Mouse (Mus musculus): ENCODE data around the gene Col6a6.

DNA sequence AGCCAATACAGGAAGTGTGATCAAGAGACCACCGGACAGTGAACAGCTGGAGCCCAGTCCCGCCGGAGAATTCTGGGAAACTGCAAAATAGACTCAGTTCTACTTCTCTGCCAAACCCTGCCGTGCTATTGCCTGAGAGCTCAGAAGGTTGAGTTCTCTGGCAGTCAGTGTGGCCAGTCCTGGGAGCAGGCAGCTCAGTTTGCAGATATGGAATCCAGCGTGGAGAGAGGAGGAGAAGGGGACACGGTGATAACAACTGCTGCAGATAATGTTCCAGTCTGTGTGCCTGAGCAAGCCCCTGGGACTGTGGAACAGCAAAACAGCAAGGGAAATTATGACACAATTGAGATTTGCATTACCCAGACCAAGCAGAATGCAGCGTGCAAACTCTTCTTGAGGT lies 7.6 kb upstream of the Col6a6 start:
- no peak for TF ChIP-seq CTCF (IDR thresholded peaks at IDR 0.05; ENCODE audit: control insufficient read depth, insufficient read depth, insufficient read length)
- TF ChIP-seq FOSL1 (IDR thresholded peaks at IDR 0.05; ENCODE audit: insufficient read depth, low read length, poor library complexity, severe bottlenecking) = no peak
- no peak for TF ChIP-seq MYOD1 (IDR thresholded peaks at IDR 0.05; ENCODE audit: control insufficient read depth, insufficient read length, low read depth)
- no peak for TF ChIP-seq MYOG (IDR thresholded peaks at IDR 0.05; ENCODE audit: control insufficient read depth, extremely low read depth, insufficient read length)
- TF ChIP-seq MAX (IDR thresholded peaks at IDR 0.05) = no peak
- TF ChIP-seq USF1 (IDR thresholded peaks at IDR 0.05; ENCODE audit: low read depth) = no peak
- TF ChIP-seq CEBPB (IDR thresholded peaks at IDR 0.05; ENCODE audit: low read depth) = no peak

Data from C2C12 (cell line).